Mouse (Mus musculus): ENCODE measurements around the gene Slc39a12. TPM values are rescaled to one million over a fixed set of nuclear protein-coding genes. Genes with fewer than 3 reads are reported as not detected.

The Slc39a12 gene
- total RNA-seq (2023), result not detected in 4 replicates

DNA sequence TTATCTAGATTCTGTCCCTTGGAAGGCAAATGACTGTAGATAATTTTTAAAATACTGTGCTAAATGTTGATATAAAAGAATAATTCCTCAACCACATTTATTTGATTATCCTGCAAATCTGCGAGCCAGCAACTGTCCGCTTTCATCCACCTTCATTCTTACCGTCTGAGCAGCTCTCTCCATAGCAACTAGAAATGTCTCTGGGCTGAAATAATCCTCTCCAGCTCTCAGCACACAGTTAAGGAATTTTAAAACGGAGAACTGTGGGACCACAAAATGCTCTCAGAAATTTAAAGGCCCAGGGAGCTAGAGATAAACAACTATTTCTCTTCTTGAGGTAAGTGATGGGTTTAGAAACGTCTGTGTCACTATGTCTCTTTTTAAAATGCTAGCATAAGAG lies at the start of gene Slc39a12:
Gene Slc39a12 (plus strand): TSS at position 155 of the 400 bp plus-strand sequence.

Other genes starting within 250 kb of the Slc39a12 start
- gene Tmem236, start 213.8 kb upstream of the Slc39a12 start, total RNA-seq (2023), result not detected in 4 replicates
- 3.1 to 4.2 TPM (median 3.7 TPM) in 4 replicates for gene Mrc1, start 158.9 kb upstream of the Slc39a12 start, total RNA-seq (2023)
- gene Cacnb2, start 214.8 kb downstream of the Slc39a12 start, total RNA-seq (2023), result 0.44 TPM in 1 of 4 replicates, not detected in the others